Mouse (Mus musculus) lung, adult 2 months (tissue): Measurements from ENCODE around the gene P3h1. TPM values are rescaled to one million over a fixed set of nuclear protein-coding genes. Genes with fewer than 3 reads are reported as not detected.
A peak's percentile ranks its signal among the peaks of the same experiment; 100 is the strongest.

Experiments used
- DNase-seq: peaks from one replicate; pipeline ENCODE4 v3.0.0; 2022
- H3K4me1 ChIP-seq: fragments of 200-500 bp; 2 replicates; pipeline ENCODE4 v1.6.1; 2011; ENCODE audit warnings: low read length; ENCODE audit not compliant: control insufficient read depth, insufficient read depth
- H3K4me3 ChIP-seq: fragments of 200-500 bp; replicated peaks from 2 replicates; pipeline ENCODE3; 2011; ENCODE audit warnings: low read depth, mild to moderate bottlenecking, control low read depth, low read length; ENCODE audit errors: extremely low read depth
- CTCF ChIP-seq: fragments of 200-500 bp; IDR thresholded peaks from 2 replicates; pipeline ENCODE4 v1.5.1; 2011; ENCODE audit warnings: mild to moderate bottlenecking, low read length, control low read depth; ENCODE audit not compliant: insufficient read depth
- POLR2A ChIP-seq: fragments of 200-500 bp; IDR thresholded peaks from 2 replicates; pipeline ENCODE4 v1.6.1; 2011; ENCODE audit warnings: low read depth, mild to moderate bottlenecking, control low read depth, low read length, borderline replicate concordance; ENCODE audit errors: extremely low read depth
- WGBS: fragments of 180-500 bp; shearing (Covaris S2); methylation state at CpG from one replicate; pipeline ENCODE4 v1.1.7; 2018; 5-methylcytosine and 5-hydroxymethylcytosine counted together
- polyA plus RNA-seq: library from polyadenylated mRNA; depleted of rRNA; stranded (reverse); fragments of >200 nt; gene quantifications from 2 replicates; pipeline ENCODE4 v1.2.3, GENCODE M21; 2012

P3h1 gene
- polyA plus RNA-seq, 1 experiment: 22.4 TPM

DNA sequence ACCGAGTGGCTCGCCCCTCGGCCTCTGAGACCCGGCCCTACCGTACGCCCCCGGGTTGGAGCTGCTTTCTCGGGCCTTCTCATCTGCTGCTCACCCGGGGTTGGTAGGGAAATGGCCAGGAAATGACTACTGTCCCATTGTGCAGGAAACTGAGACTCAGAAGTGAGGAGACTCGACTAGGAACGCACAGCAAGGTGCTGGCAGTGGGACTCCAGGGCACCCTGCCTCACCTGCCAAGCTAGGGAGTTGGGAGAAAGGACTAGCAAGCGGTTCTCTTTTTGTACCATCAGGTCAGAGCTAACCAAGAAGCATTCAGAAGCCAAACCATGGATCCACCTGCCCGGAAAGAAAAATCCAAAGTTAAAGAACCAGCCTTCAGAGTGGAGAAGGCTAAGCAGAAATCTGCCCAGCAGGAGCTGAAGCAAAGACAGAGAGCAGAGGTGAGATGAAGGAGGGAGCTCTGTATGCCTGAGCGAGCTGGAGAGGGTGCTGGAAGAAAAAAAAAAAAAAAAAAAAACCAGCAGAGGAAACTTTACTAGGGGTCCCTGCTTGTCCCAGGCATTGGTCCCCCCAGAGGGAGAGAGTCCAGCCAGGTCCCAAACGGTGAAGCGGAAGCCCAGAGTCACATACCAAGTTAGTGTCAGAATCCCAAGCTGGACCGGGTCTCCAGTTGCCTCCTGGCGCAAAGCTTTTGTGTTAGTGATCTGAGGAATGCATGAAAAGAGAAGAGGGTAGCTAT lies 37.0 kb upstream of the P3h1 start:
- peak overlapping the region; percentile 78 for H3K4me3 ChIP-seq
- no peak for DNase-seq
- WGBS: 11% methylated on average over 18 of the region's 18 CpGs
- TF ChIP-seq POLR2A: no peak
- no peak for TF ChIP-seq CTCF
- peaks cover 2% of the 10 kb centered on the region; the same call in 1 of the 2 replicates for H3K4me1 ChIP-seq

GRCm38 (mm10) chr4:119198105-119198504 lies 34.6 kb upstream of the P3h1 start:
- peaks cover 2% of the 10 kb centered on the region; the same call in 1 of the 2 replicates for H3K4me1 ChIP-seq
- no peak for DNase-seq
- no peak for TF ChIP-seq CTCF
- no peak for TF ChIP-seq POLR2A
- 91% methylated on average over 6 of the region's 6 CpGs for WGBS
- H3K4me3 ChIP-seq: no peak overlapping the region

DNA sequence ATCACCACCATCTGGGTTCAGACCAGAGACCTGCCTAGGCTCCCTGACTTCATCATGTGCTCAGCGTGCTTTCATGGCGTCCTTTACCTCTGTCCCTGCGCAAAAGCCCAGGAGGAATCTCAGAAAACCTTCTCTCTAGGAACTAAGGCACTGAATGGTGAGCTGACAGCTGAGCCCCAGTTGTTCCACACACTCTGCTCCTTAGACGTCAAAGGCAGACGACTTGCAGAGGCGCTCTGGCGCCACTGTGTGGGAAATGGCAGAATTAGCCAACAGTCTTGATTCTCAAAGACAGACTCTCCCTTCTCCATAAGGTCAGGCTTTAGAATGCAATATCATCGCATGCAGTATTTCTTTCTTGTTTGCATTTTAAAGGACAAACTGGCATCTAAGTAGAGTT lies 28.0 kb upstream of the P3h1 start:
- Histone ChIP-seq H3K4me3 (no peak overlapping the region), H3K4me1 (no peaks in the 10 kb centered on the region)
- peak; percentile 39 for DNase-seq
- 16% methylated on average over 8 of the region's 8 CpGs for WGBS
- TF ChIP-seq CTCF (peak; percentile 91), POLR2A (no peak)

- WGBS: 52% methylated on average over 8 of the region's 8 CpGs
- Histone ChIP-seq H3K4me1 (no peaks in the 10 kb centered on the region), H3K4me3 (no peak overlapping the region)
- DNase-seq: no peak
- no peak for TF ChIP-seq CTCF
- no peak for TF ChIP-seq POLR2A
Observed at GRCm38 (mm10) chr4:119216667-119217066, 16.0 kb upstream of the P3h1 start.

GRCm38 (mm10) chr4:119218169-119218568 lies 14.5 kb upstream of the P3h1 start, which contains the start of gene Tmem269:
Gene Tmem269 (minus strand): TSS chr4:119218217.
- DNase-seq: no peak
- Histone ChIP-seq H3K4me1 (no peaks in the 10 kb centered on the region), H3K4me3 (no peak within 1 kb of the TSS)
- 20% methylated on average over 11 of the region's 11 CpGs for WGBS
- TF ChIP-seq CTCF: no peak
- TF ChIP-seq POLR2A: no peak

DNA sequence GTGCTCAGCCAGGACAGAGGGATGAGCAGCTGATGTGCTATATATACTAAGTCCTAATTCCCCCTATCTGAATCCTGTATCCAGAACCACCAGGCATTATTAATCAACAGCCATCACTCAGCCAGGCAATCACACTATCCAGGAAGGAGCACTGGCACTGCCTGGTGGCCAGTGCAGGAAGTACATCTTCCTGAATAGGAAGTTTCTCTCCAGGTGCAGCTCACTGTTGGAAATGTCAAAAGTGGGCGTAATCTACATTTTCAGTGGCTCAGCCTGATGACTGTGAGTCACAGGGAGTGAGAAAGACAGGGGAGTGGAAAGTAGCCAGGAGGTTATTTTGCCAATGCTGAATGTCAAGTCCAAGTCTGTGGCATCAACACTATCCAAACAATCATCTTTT lies 9.0 kb upstream of the P3h1 start:
- Histone ChIP-seq H3K4me1 (no peaks in the 10 kb centered on the region), H3K4me3 (no peak overlapping the region)
- peak; percentile 36 for DNase-seq
- 80% methylated on average over 1 of the region's 1 CpGs for WGBS
- no peak for TF ChIP-seq POLR2A
- peak; percentile 83 for TF ChIP-seq CTCF

DNA sequence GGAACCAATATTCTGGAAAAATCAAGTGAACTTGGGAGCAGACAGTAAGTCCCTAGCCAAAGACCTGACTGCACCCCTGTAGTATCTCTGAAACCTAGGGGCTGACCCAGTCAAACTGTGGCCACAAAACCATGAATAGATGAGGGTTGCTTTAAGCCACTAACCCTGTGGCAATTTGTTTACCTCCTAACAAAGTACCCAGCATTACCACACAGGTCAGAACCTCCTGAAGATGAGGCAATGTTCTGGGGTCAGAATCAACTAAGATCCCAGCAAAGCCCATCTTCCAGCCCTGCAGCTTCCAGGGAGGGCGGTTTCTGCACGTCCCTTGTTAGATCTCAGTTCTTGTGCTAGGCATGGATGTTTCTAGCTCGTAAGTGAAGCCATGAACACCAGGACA lies 8.2 kb upstream of the P3h1 start:
- H3K4me1 ChIP-seq: no peaks in the 10 kb centered on the region
- no peak for DNase-seq
- 90% methylated on average over 3 of the region's 3 CpGs for WGBS
- TF ChIP-seq POLR2A: no peak
- TF ChIP-seq CTCF: no peak
- no peak overlapping the region for H3K4me3 ChIP-seq

- Histone ChIP-seq H3K4me1 (no peaks in the 10 kb centered on the region), H3K4me3 (no peak overlapping the region)
- WGBS: 84% methylated on average over 9 of the region's 9 CpGs
- TF ChIP-seq CTCF (no peak), POLR2A (no peak)
- DNase-seq: no peak
Observed at GRCm38 (mm10) chr4:119225719-119226118, 7.0 kb upstream of the P3h1 start.

DNA sequence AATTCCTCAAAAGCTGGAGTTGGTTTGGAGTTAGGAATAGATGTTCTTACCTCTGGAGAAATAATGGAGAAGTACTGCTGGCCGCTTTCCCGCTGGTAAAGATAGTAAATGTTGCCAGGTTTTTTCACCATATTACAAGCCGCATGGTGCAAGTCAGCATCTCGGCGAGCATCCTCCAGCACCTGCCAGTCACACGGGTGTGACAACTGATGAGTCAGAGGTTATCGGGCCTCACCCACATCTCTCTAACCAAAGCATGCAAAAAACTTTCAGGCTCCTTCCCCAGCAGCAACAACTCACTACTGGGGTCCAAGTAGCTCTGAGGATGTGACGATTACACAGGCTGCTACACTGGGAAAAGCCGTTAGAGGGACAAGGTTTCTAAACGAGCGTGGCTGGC lies 6.0 kb upstream of the P3h1 start:
- Histone ChIP-seq H3K4me1 (no peaks in the 10 kb centered on the region), H3K4me3 (no peak overlapping the region)
- TF ChIP-seq CTCF (no peak), POLR2A (no peak)
- WGBS: 90% methylated on average over 11 of the region's 11 CpGs
- no peak for DNase-seq

- WGBS: under 1% methylated on average over 36 of the region's 36 CpGs
- DNase-seq: no peak
Observed at GRCm38 (mm10) chr4:119233256-119233901, 664 bp downstream of the P3h1 start.

More at GRCm38 (mm10) chr4:119233256-119233901, 664 bp downstream of the P3h1 start:
- Histone ChIP-seq H3K4me1 (no peaks in the 10 kb centered on the region), H3K4me3 (peak overlapping the region; percentile 73)
- TF ChIP-seq CTCF: no peak
- TF ChIP-seq POLR2A: no peak
